In genomic region chr11:74833536-74834358, GRCm38 (mm10) we compare ENCODE assay signal across 8 mouse cellular contexts. TPM values are rescaled to one million over a fixed set of nuclear protein-coding genes. Genes with fewer than 3 reads are reported as not detected.
A peak's percentile ranks its signal among the peaks of the same experiment; 100 is the strongest.
DNase-seq lines count a peak whose midpoint lies in the region; ATAC-seq and TF ChIP-seq lines count a peak whose summit lies in the region.

No protein-coding gene starts in this region.

- no peak for ATAC-seq in midbrain, embryonic 14.5 days (ENCODE audit: low FRiP score, low TSS enrichment)

- no peak overlapping the region for H3K4me3 ChIP-seq in layer of hippocampus, adult 2 months
- H3K4me3 ChIP-seq in brown adipose tissue, adult 24 weeks (ENCODE audit: insufficient read depth, low read depth, low read length), result no peak overlapping the region
- peak overlapping the region; percentile 91 for H3K4me3 ChIP-seq in midbrain, embryonic 14.5 days (replicated peaks; ENCODE audit: low read depth, low read length)

- WGBS in midbrain, embryonic 14.5 days, result 83% methylated on average over 8 of the region's 8 CpGs

- peak overlapping the region; percentile 59 for H3K27ac ChIP-seq in layer of hippocampus, adult 2 months
- peak overlapping the region; percentile 47; the same call in 1 of the 2 replicates for H3K27ac ChIP-seq in brown adipose tissue, adult 24 weeks (replicated peaks; ENCODE audit: low read depth, low read length)
- no peak overlapping the region for H3K27ac ChIP-seq in midbrain, embryonic 14.5 days (replicated peaks; ENCODE audit: low read depth, low read length)

- peak overlapping the region; percentile 87 for H3K9ac ChIP-seq in midbrain, embryonic 14.5 days (replicated peaks; ENCODE audit: low read length)

- H3K27me3 ChIP-seq in midbrain, embryonic 14.5 days (ENCODE audit: control insufficient read depth, insufficient read depth, low read length), result no peaks in the 10 kb centered on the region

- no peak for DNase-seq in layer of hippocampus, adult 2 months (ENCODE audit: low spot score in 2 of 2)
- DNase-seq in layer of hippocampus, postnatal 10 days (ENCODE audit: low spot score in 2 of 2), result no peak
- DNase-seq in induced T-regulatory cell, adult 2 months (ENCODE audit: low read depth), result peak; percentile 52
- no peak for DNase-seq in midbrain, embryonic 14.5 days
- DNase-seq in left cerebral cortex, adult 9 months (ENCODE audit: low spot score in 2 of 2), result no peak
- no peak for DNase-seq in layer of hippocampus, postnatal 36 days
- DNase-seq in spleen, postnatal 36 days (ENCODE audit: low spot score in 2 of 2), result no peak

- H3K4me2 ChIP-seq in midbrain, embryonic 14.5 days (ENCODE audit: low read length), result peak overlapping the region; percentile 87

- H3K9me3 ChIP-seq in midbrain, embryonic 14.5 days (ENCODE audit: control insufficient read depth, low read length), result no peaks in the 10 kb centered on the region

- peaks cover 17% of the 10 kb centered on the region for H3K4me1 ChIP-seq in brown adipose tissue, adult 24 weeks (ENCODE audit: control insufficient read depth, insufficient read depth, insufficient read length, low read length)
- peaks cover 22% of the 10 kb centered on the region for H3K4me1 ChIP-seq in midbrain, embryonic 14.5 days (ENCODE audit: control insufficient read depth, insufficient read depth, low read length)

- TF ChIP-seq CTCF in layer of hippocampus, adult 2 months (conservative IDR thresholded peaks at IDR 0.05), result no peak

- 0 out of 2 replicates have a peak, but pooled peaks cover 4% of the 10 kb centered on the region for H3K36me3 ChIP-seq in midbrain, embryonic 14.5 days (ENCODE audit: control insufficient read depth, insufficient read depth, low read length)

RNA-seq across cellular contexts. Expression of gene Mnt, which starts 3.0 kb away (rescaled TPM):
- 10 to 100 TPM; 31.3 to 32.8 TPM for total RNA-seq in layer of hippocampus, adult 2 months (2021)
- total RNA-seq in layer of hippocampus, postnatal 10 days (2021), result 10 to 100 TPM; 31.9 to 34.6 TPM
- polyA plus RNA-seq in brown adipose tissue, adult 24 weeks (2012; ENCODE audit: insufficient read depth, insufficient read length, missing spikeins), result 5.6 and 6.2 TPM in 2 replicates
- 9.8 and 10.3 TPM in 2 replicates for polyA plus RNA-seq in midbrain, embryonic 14.5 days (2014; fragmentation: Nextera tagmentation; extraction: Ambion mirVana)
- 10 to 100 TPM; 28.3 to 30.5 TPM for total RNA-seq in layer of hippocampus, postnatal 36 days (2021)
